Mouse (Mus musculus): Measurements from ENCODE around the gene Slc41a3.
A peak's percentile ranks its signal among the peaks of the same experiment; 100 is the strongest.

Gene Slc41a3

DNA sequence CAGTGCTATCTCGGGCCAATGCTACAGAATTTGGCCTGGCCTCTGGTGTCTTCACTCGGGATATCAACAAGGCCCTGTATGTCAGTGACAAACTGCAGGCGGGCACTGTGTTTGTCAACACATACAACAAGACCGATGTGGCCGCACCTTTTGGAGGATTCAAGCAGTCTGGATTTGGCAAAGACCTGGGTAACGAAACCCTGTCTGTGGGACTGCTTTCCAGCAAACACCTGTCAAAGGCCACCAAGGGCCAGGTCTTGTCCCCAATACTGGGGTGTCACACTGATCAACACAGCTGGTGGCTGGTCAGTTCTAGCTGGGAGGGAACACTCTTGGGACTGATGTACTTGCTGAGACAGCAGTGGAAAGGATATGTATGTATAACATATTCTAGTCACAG lies 6.3 kb upstream of the Slc41a3 start:
- DNase-seq (ENCODE audit: low read depth): no peak

DNA sequence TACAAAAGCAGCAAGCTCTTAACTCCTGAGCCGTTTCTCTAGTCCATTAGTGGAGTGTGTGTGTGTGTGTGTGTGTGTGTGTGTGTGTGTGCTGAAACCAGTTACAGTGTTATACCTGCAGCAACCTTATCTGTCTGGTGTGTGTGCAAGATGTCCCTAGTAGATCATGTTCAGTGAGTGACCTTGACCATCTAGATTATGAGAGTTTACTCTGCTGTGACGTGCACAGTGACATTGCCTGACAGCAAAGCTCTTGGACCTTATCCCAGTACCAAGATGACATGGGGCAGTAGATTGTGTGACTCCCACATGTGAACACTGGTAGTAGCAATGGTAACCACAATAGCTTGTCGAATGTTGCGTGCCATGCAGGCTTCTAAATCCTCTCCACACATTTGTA lies 4.2 kb upstream of the Slc41a3 start:
- DNase-seq (ENCODE audit: low read depth): no peak

DNA sequence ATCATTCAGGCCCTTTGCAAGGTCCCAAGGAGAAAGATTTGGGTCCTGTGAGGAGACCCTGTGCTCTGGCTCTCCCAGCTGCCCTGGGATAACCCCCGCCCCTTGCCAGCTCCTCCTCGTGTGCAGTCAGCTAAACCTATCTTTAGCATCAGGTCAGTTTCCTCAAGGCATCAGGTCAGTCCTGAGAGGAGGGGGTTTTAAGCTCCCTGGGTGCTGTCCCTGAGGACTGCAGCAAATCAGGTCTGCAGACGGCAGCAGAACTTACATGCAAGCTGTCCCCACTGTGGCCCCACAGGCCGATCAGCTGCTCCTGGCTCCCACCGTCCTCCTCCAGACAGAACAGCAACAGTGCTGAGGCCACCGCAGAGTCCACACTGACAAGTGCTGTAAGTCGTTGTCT lies 2.8 kb upstream of the Slc41a3 start:
- DNase-seq (ENCODE audit: low read depth): no peak

GRCm38 (mm10) chr6:90602304-90602703 lies 2.2 kb upstream of the Slc41a3 start:
- no peak for DNase-seq (ENCODE audit: low read depth)

- no peak for DNase-seq (ENCODE audit: low read depth)
These were observed 1.4 kb upstream of the Slc41a3 start for GRCm38 (mm10) chr6:90603126-90603525.

DNA sequence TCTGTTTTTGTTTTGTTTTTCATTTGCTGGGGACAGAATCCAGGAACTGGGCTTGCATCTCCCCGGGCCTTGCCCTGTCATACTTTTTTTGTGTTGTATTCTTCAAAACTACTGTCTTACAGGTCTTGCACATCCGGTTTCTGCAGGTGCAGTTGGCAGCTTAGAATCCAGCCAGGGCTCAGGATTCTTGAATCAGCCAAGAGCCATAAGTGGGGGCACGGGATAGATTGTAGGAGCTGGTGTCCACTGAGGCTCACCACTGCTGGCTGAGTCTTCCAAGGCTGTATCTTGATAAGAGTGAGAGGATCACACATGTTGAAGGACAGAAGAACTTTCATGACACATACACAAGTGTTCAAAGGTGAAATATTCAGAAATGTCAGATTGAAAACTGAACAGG lies 395 bp upstream of the Slc41a3 start:
- DNase-seq (ENCODE audit: low read depth): no peak

DNA sequence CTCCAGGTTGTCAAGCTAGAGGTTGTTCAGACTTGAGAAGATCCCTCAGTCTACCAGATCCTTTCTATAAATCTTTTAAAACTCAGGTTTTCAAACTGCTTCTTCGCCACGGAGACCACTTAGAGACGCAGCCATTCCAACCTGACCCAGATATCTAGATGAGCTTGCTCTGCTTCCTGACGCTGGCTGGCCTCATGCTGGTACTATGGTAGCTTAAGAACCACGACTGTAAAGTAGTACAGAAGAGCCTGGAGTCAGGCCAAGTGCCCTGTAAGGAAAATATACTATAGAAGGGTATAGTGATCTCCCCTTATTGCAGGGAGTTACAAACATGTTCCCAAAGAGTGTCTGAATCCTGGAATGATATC lies 757 bp downstream of the Slc41a3 start:
- DNase-seq (ENCODE audit: low read depth): peak; percentile 25

DNA sequence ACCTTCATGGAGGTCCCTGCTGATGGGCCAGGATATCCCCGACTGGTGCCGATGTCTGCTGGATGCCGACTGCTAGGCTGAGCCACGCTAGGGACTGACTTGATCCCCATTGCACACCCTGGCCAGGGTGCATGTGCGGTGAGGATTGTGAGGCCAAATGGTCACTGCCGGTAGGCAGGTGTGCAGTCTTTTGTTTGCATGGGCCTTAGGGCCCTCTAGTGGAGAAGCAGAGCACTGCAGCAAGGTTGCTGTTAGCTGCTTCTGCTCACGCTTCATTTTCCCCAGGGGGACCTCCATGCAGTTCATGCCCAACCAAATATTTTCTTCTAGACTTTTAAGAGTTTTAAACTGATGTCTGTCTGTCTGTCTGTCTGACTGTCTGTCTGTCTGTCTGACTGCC lies 2.0 kb downstream of the Slc41a3 start:
- peak; percentile 76 for DNase-seq (ENCODE audit: low read depth)

DNA sequence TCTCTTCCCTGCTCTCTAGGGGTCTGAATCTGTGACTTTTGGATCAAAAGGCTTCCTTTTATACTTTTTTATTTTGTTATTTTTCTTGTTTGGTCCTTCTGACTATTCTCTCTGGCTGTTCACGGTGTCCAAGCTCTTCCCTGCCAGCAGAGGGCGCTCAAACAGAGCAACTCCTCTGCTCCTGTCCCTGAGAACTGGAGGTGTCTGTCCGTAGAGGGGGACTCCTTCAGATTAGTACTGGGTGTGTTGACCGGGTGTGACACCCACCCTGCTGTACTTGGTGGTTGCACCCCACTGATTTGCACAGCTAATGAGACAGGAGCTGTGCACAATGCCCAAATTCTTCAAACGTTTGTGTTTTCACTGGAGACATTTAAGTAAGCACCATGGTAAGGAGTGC lies 2.7 kb downstream of the Slc41a3 start:
- DNase-seq (ENCODE audit: low read depth): peak; percentile 79

DNA sequence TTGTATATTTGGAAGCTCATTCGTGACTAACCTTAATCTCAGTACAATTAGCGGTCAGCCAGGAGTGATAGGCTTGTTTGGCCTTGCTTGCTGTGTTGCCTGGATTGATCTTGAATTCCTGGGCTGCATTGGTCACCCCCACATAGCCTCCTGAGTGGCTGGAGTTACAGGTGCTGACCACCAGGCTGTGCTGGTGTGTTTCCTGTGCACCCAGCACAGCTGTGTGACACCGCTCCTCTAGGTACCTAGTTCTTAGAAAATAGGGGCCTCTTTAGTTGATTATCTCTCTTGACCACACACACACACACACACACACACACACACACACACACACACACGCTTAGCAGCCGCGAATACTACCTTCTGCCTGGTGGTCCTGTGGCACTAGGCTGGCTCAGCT lies 3.7 kb downstream of the Slc41a3 start:
- peak; percentile 55 for DNase-seq (ENCODE audit: low read depth)

- no peak for DNase-seq (ENCODE audit: low read depth)
These were observed 5.7 kb downstream of the Slc41a3 start for GRCm38 (mm10) chr6:90610248-90610647.

- DNase-seq (ENCODE audit: low read depth): peak; percentile 83
These were observed 8.8 kb downstream of the Slc41a3 start for GRCm38 (mm10) chr6:90613277-90613676.

DNA sequence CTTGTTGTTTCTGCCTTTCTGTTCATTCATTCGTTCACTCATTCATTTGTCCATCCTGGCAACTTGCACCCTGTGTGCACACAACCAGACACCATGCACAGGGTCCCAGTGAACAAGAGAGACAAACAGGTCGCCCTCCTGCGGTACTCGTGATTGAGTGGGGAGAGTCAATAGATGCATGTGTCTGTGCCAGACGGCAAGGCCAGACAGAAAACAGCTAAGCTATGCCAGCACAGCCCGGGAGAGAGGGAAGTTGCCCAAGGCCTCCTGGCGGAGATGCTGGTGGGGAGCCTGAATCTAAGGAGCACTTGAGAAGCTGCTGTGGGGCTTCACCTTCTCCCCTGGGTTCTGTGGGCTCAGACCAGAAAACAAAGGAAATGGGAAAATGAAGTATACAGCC lies 10.8 kb downstream of the Slc41a3 start:
- no peak for DNase-seq (ENCODE audit: low read depth)

DNA sequence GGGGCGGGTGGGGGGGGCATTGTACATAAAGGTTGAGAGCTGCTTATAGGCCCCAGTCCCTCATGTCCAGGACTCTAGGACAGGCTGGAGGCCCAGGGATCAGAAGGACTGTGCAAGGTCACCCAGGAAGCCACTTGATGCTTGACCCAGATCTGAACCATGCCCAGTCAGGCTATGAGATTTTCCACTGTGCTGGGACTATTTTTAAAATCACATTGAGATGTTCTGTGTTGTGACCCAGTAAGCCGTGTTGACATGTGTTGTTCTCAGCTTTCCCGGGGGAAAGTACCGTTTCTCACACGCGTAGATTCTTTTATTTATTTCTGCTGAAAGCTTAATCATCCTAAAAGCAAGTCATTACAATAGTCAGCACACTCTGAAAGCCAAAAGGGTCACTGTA lies 11.5 kb downstream of the Slc41a3 start:
- no peak for DNase-seq (ENCODE audit: low read depth)

GRCm38 (mm10) chr6:90616481-90616880 lies 12.0 kb downstream of the Slc41a3 start:
- no peak for DNase-seq (ENCODE audit: low read depth)

DNA sequence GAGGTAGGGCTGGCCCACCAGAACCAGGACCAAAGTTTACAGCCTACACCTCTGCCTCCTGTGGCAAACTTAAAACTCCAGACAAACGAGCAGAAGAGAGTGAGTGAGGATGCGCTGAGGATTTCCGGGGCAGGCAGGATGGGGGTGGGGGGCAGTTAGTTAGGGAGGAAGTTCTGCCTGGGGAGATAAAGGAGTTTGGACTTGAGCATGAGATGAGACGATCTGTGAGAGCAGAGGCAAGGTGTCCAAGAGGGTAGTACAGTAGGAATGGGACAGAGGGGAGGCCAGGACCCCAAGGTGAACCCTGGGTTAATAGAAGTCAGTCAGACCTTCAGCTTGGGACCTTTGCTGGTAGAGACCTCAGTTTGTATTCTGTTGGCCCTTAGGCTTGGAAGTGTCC lies 13.7 kb downstream of the Slc41a3 start:
- peak; percentile 70 for DNase-seq (ENCODE audit: low read depth)

DNA sequence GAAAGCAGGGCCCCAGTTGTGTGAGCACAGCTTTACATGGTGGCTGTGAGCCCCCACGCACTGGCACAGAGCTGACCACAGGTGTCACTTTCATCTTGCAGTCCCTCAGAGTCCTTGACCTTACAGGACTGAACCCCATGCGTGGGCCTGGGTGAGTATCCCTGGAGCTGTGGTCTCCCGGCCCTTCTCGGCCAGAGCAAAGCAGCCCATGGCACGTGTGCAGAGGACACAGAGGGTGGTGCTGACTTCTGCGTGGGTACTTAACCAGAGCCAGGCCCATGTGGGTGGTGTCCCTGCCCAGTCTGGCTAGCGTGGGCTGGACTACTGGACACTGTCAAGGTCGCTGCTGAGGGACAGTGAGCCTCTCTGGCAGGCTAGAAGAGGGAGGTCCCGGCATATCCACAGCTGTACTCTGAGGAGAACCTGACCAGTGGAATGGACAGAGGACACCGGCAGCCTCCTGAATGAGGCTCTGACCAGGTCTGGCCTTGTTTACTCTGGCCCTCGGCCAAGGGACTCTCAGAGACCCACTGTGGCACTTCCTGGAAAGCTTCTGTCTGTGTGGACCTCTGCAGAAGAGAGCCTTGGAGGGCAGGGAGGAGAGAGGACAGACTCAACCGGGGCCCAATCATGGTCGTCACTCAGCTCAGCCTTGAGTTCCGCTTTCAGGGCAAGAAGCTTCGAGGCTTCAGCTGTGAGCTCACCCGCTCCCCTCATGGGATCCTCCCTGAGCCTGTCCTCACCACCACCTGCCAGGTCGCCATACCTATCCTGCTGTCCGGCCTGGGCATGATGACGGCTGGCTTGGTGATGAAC lies 14.5 kb downstream of the Slc41a3 start:
- peak; percentile 50 for DNase-seq (ENCODE audit: low read depth)

DNA sequence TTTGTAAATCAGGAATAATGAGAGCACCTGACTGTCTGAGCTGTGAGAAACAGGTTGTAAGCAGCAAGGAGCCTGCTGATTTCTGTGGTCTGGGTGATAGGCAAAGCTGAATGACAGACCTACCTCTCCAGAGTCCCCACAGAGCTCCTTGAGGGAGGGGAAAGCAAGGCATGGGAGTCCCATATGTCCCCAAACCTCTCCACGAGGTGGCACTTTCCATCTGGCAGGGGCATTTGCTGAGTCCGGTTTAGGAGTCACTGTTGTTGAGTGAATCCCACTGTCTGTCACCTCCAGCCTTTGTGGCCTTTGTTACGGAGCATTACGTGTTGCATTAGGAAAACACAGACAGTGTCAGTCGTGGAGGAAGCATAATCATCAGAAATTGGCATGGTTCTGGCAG lies 15.4 kb downstream of the Slc41a3 start:
- DNase-seq (ENCODE audit: low read depth): no peak

- no peak for DNase-seq (ENCODE audit: low read depth)
These were observed 16.5 kb downstream of the Slc41a3 start for GRCm38 (mm10) chr6:90620791-90621583.

- DNase-seq (ENCODE audit: low read depth): no peak
These were observed 17.0 kb downstream of the Slc41a3 start for GRCm38 (mm10) chr6:90621584-90621890.

DNA sequence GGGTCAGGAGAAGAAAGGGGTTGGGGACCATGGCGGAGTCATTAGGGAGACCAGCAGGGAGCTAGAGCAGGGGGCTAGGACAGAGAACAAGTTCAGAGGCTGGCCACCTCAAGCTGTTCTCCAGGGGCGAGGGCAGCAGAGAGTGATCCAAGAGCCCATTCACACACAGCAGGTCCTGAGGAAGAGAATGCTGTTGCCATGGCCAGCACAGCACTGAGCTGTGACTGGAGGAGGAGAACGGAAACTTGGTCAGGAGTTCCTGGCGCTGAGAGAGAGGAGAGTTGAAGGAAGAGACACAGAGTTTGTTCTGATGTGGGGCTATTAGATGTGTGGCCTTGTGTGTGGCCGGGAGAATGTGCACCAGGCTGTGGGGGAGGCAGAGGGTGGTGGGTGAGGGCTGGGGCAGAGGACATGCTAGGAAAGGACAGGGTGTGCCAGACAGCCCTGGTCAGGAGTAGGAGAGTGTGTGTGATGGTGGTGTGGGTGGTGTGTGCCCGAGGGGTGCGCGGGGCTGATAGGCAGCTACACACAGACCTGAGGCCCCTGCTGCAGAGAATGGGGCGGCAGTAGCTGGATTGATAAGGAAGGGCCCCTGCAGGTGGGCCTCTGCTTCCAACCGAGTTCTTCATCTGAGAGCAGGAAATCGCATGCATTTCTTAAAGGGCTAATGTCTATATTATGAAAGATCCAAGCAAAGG lies 18.4 kb downstream of the Slc41a3 start:
- no peak for DNase-seq (ENCODE audit: low read depth)

- no peak for DNase-seq (ENCODE audit: low read depth)
These were observed 18.9 kb downstream of the Slc41a3 start for GRCm38 (mm10) chr6:90623456-90623836.

GRCm38 (mm10) chr6:90624184-90624583 lies 19.7 kb downstream of the Slc41a3 start:
- DNase-seq (ENCODE audit: low read depth): no peak
